Mouse (Mus musculus) cortical plate, adult 2 months (tissue): Measurements from ENCODE around the gene 1700012B07Rik. TPM values are rescaled to one million over a fixed set of nuclear protein-coding genes. Genes with fewer than 3 reads are reported as not detected.

Source experiments
- H3K27ac ChIP-seq: fragments of 200-500 bp; 2 replicates; pipeline ENCODE4 v1.5.1; 2012; ENCODE audit warnings: low read length, control low read depth, inconsistent platforms; ENCODE audit not compliant: insufficient read depth
- H3K4me1 ChIP-seq: fragments of 200-500 bp; 2 replicates; pipeline ENCODE4 v1.6.1; 2011; ENCODE audit warnings: low read length; ENCODE audit not compliant: control insufficient read depth, insufficient read depth
- H3K4me3 ChIP-seq: fragments of 200-500 bp; 2 replicates; pipeline ENCODE4 v1.5.1; 2011; ENCODE audit warnings: mild to moderate bottlenecking, low read length, control low read depth; ENCODE audit not compliant: insufficient read depth
- CTCF ChIP-seq: fragments of 200-500 bp; IDR thresholded peaks from 2 replicates; pipeline ENCODE4 v1.5.1; 2011; ENCODE audit warnings: mild to moderate bottlenecking, control low read depth, low read length; ENCODE audit not compliant: insufficient read depth; ENCODE audit errors: extremely low read depth
- POLR2A ChIP-seq: fragments of 200-500 bp; IDR thresholded peaks from 2 replicates; pipeline ENCODE4 v1.6.1; 2011; ENCODE audit warnings: mild to moderate bottlenecking, low read length, control low read depth; ENCODE audit not compliant: insufficient read depth; ENCODE audit errors: extremely low read depth
- polyA plus RNA-seq: library from polyadenylated mRNA; depleted of rRNA; stranded (reverse); fragments of >200 nt; gene quantifications from 2 replicates; pipeline ENCODE4 v1.2.3, GENCODE M21; 2012

Gene 1700012B07Rik
- polyA plus RNA-seq, 1 experiment = not detected

DNA sequence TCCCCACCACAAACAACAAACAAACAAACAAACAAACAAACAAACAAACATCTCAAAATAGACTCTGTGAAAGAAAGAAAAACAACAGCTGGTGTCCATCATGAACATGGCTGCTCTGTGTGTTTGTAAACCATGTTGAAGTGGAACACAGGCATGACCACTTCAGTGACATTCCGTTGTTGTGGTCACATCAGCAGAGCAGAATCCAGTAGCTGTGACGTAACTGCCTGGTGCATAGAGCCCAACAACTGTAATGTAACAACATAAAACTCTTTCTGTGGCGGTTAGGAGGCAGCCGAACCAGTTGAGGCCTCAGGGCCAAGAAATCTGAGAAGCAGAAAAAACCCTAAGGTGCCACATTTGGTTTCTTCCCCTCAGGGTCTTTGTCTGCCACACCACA, 17.8 kb upstream of the 1700012B07Rik start:
- H3K4me1 ChIP-seq = no peaks in the 10 kb centered on the region
- TF ChIP-seq POLR2A (no peak), CTCF (no peak)
- no peak overlapping the region for H3K27ac ChIP-seq

DNA sequence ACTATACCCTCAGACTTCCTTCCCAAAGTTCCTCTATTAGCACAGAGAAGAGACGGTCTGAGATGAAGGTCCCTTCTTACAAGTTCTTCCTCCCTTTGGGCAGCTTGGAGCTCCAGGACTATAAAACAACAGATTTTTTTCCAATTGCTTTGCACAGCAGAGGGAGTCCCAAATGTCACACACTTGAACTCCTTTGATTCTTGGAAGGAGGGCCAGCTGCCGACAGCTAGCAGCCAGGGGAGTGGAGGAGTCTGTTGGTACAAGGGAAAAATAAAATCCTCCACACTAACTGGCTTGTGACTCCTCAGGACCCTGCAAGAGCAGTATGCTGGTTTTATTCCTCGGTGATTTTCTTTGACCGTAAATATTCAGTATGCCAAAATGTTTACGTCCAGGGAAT, 16.6 kb upstream of the 1700012B07Rik start:
- no peak overlapping the region for H3K4me3 ChIP-seq
- TF ChIP-seq CTCF (no peak), POLR2A (no peak)
- H3K4me1 ChIP-seq = no peaks in the 10 kb centered on the region
- H3K27ac ChIP-seq = no peak overlapping the region

More for the DNA sequence above, 17.8 kb upstream of the 1700012B07Rik start:
- H3K4me3 ChIP-seq = no peak overlapping the region

DNA sequence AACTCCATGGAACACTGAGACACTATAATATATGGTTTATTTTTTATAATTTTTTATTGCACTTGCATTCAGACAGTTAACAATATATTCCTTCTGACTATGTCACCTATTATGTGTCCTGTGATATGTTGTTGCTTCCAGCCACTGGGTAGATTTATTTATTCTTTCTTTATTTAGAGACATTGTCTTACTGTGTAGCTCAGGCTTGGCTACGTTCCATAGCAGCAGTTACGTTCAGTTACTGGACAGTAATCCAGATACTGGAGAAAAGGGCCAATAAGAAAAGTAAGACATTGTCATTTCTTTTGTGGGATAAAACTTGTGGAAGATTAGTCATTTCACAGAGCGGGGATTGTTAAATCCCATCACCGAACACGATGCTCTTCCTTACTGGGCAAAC, 2.5 kb upstream of the 1700012B07Rik start:
- no peak for TF ChIP-seq CTCF
- TF ChIP-seq POLR2A = no peak
- no peaks in the 10 kb centered on the region for H3K4me1 ChIP-seq
- H3K27ac ChIP-seq = no peak overlapping the region
- H3K4me3 ChIP-seq = no peak overlapping the region

DNA sequence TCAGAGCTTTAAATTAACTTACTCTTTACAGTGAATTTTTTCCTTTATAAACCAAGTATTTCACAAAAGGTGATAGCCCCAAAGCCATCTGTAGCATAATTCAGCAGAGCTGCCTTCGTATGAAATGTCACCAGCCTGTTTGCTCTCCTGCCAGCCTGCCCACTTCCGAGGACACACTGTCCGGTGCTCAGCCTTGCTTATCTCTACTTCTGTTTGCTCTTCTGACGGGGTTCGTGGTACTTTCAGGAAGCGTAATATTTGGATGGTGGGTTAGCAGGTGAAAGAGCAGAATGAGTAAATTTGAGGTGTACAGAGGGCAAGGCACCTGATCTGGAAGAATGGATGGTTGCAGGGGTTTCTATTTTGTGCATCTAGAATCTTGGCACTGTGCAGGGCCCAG, 5.6 kb downstream of the 1700012B07Rik start:
- Histone ChIP-seq H3K27ac (no peak overlapping the region), H3K4me1 (no peaks in the 10 kb centered on the region), H3K4me3 (no peak overlapping the region)
- TF ChIP-seq POLR2A = no peak
- TF ChIP-seq CTCF = no peak

DNA sequence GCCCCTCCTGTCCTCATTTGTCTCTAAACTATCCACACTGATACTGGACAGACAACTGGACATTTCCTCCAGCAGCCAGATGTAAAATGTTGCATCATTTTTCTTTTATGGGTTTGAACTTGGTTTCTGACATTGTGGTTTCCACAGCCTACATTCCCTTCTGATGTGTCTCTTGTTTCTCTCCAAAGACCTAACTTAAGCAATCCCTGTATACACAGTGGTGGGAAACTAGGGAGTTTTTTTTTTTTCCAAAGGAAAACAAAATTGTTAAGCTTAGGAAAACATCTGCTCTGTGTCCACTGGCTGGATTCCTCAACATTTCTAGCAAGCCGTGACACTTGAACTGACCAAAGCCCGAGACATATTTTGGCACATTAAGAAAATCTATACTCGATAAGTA, 10.4 kb downstream of the 1700012B07Rik start:
- no peak for TF ChIP-seq CTCF
- TF ChIP-seq POLR2A = no peak
- Histone ChIP-seq H3K27ac (no peak overlapping the region), H3K4me1 (no peaks in the 10 kb centered on the region), H3K4me3 (no peak overlapping the region)

DNA sequence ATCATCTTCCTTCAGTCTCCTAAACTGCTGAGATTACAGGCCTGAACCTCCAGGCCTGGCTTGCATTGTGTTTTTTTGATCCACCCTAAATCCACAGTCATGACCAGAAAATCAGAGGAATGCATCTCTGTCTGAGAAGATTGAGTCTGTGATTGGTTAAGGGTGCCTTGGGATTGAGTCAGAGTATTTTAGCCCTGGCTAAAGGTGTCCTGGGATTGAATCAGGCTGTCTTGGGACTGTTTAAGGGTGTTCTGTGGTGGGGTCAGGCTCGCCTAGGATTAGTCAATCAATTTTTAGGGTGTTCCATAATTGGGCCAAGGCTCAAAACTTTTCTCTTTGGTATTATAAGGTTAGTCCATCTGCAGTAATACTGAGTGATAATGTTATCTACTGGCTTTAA, 10.9 kb downstream of the 1700012B07Rik start:
- H3K4me3 ChIP-seq = no peak overlapping the region
- TF ChIP-seq CTCF (no peak), POLR2A (no peak)
- no peak overlapping the region for H3K27ac ChIP-seq
- no peaks in the 10 kb centered on the region for H3K4me1 ChIP-seq

DNA sequence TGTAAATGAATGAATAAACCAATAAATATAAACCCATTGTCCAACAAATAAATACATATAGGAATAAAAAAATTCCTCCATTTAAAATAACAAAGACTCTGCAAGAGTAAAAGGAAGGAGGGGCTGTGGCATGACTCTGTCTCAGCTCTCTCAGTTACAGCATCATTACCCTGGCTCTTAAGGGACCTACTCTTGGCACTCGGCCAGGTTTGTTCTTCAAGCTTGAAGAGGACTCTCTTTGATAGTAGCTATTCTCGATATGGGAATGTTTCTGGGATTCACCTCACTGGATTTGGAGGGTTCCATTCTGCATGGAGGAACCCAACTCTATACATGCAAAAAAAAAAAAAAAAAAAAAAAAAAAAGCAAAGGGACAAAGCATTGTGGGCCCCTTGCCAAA, 16.1 kb downstream of the 1700012B07Rik start:
- no peak overlapping the region for H3K4me3 ChIP-seq
- no peaks in the 10 kb centered on the region for H3K4me1 ChIP-seq
- TF ChIP-seq CTCF = no peak
- TF ChIP-seq POLR2A = no peak
- no peak overlapping the region for H3K27ac ChIP-seq

DNA sequence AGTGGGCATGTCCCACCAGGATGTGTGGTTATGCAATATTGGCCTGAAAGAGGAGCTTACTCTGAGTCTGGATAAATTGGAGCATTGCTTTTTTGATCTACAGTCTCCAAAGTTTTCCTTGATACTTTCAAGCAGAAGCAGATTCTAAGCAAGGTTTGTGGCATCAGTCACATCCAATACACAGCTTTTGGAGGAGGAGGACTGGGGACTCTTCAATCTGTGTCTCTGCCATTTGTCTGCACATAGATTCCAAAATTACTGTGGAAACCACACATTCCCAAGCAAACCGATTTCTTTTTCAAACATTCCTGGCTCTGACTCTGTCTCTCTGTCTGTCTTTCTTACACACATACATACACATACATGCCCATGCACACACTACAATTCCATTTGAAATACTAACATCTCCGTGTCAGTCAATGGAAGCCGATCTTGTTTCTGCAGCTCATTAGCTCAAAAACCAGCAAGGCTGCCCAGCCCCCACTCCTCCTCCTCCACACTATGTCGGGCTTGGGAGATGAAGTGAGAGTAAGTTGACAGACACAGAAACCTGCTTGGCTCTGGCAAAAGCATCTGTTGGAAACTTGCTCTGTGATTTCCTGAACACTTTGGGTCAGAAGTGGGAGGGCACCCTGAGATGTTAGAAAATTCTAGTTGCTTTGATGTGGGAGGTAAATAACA, 18.5 kb downstream of the 1700012B07Rik start:
- H3K4me1 ChIP-seq = no peaks in the 10 kb centered on the region
- no peak overlapping the region for H3K27ac ChIP-seq
- H3K4me3 ChIP-seq = no peak overlapping the region
- TF ChIP-seq CTCF (no peak), POLR2A (no peak)

DNA sequence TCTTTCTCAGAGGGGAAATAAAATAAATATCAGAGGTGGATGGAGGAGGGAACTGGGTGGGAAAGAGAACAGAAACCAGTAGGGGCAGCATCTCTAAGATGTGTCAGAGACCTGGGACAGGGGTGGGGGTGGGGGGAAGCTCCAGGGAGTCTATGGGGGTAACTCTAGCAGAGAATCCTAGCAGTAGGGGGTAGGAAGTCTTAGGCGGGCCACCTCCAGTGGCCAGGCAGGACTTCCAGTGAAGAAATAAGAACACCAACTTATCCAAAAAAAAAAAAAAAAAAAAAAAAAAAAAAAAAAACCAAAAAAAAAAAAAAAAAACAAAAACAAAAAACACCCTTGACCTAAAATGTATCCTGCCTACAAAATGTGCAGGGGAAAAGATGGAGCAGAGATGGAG, 26.3 kb downstream of the 1700012B07Rik start:
- no peak overlapping the region for H3K27ac ChIP-seq
- TF ChIP-seq CTCF (no peak), POLR2A (no peak)
- no peak overlapping the region for H3K4me3 ChIP-seq
- no peaks in the 10 kb centered on the region for H3K4me1 ChIP-seq

DNA sequence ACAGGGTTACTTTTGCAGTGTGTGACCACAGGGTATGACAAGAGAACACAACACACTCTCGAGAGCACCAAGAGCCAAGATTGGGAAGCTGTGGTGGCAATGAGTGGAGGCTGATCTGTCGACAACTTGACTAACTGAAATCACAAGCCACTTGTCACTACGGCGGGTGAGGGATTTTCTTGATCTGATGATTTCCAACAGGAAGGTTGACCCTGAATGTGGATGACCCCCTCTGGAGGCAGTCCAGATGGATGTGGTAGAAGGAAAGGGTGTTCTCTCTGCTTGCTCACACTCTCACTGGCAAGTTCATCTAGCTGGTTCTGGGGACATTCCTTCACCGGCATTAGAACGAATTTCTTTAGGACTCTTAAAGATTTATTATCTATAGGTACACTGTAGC, 30.3 kb downstream of the 1700012B07Rik start:
- no peak for TF ChIP-seq CTCF
- no peak for TF ChIP-seq POLR2A
- no peak overlapping the region for H3K27ac ChIP-seq
- H3K4me3 ChIP-seq = no peak overlapping the region
- H3K4me1 ChIP-seq = no peaks in the 10 kb centered on the region
